Mouse (Mus musculus): ENCODE measurements at regions not wholly inside any gene's neighbourhood (a gene's known extent, or its start where the extent isn't known, plus 50 kb on each side); places are given as distances from the start of the nearest gene placed in this dataset.

- TF ChIP-seq CTCF (IDR thresholded peaks at IDR 0.05; ENCODE audit: low read depth) (peak; percentile 84), EP300 (optimal IDR thresholded peaks at IDR 0.05) (no peak)
These were observed 183.6 kb upstream of the Foxn2 start for GRCm38 (mm10) chr17:88256599-88257544.

Measured in stomach, postnatal 0 days (tissue).